Mouse (Mus musculus) kidney, adult 18-20 months (tissue): ENCODE measurements at regions not wholly inside any gene's neighbourhood (a gene's known extent, or its start where the extent isn't known, plus 50 kb on each side); places are given as distances from the start of the nearest gene placed in this dataset.

Source experiments
- DNase-seq: peaks from one replicate; pipeline ENCODE4 v3.0.0; 2021

DNA sequence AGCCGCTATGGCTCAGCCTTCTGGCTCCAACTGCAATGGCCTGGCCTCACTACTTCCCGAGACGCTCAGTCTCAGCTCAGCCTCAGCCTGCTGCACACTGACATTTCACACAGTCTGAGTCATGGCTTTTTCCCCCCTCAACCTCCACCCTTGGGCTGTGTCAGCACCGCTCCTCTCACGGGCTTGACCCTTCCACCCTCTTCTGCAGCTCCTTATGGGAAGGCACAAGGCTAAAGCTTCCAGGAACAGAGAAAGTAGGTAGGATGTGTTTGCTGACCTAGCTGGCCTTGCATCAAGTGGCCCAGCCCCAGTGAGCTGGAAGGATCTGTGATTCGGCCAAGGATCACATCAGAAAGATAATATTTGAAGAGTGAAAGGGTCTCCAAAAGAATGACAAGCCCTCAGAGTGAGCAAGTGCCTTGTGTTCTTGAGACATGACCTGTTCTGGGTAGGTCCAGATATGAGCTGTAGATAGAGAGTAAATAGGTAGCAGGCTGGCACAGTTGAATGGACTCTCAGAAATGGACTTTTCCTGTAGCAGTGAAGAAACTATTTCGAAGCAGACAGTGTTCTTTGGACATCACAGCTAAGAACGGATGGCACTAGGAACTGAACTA lies 192.9 kb upstream of the Usp24 start:
- no peak for DNase-seq

DNA sequence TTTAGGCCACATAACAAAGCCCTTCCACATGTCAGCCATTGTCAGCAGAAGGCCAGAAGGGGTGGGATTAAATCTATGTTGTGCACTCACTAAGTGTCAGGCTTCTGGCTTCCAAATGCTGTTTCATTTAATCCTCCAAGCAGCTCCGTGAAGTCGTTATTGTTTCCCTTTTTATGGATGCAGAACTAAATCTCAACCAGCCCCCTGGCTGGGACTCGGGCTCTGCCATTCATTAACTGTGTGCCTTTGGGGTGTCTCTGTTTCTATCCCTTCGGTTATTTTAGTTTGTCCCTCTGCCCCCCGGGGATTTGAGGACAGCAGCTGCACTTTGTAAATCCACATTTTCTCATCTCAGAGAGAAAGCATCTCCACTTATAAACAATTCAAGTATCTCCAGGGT lies 188.8 kb upstream of the Usp24 start:
- no peak for DNase-seq

DNA sequence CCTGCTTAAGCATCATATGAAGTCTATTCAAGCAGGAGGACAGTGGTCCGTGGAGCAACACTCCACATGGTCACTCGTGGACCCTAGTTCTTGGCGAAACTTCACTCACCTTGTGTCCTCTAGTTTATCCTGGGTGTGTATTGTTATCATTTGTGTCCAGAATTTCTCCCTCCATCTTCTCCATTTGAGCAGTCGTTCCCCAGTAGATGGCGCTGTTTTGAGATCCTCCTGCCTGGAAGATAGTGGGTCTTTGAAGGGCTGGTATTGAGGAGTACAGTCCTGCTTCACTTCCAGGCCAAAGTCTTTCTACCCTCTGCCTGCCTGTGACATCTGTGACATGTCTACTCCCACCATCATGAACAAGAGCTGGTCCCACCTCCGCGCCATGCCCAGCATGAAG lies 188.4 kb upstream of the Usp24 start:
- DNase-seq: peak; percentile 38

DNA sequence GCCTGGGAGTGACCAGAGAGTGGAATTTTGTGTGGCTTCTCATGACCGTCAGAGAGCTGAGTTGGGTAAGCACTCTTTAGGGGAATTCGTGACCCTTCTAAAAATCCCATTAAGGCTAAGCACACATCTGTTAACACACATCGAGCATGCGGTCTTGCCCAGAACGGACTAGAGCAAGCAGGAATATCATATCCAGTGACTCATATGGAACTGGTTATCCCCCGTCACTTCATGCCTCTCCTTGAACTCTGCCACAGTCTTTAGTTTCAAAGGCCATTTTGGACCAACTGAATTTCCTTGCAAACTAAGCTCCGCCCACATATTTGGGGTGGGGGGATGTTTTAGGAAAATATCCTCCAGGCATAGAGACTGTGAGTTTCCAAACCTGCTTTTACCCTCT lies 186.7 kb upstream of the Usp24 start:
- no peak for DNase-seq

DNA sequence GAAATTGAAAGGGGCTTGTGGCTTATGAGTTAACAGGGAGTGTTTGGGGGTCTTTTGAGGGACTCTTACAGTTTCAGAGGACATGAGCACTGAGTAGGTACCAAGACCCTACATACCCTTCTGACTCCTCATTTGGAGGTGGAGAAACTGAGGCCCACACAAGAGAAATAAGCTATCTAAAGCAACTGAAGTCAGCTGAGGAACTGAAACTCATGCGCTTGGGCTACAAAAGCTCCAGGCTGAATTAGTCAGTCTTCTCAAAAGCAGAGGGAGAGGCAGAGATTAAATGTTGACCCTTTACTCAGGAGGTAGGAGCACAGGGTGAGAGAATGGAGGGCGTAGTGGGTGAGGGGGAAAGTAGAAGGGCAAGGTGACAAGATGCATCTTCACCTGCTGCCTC lies 186.2 kb upstream of the Usp24 start:
- no peak for DNase-seq

DNA sequence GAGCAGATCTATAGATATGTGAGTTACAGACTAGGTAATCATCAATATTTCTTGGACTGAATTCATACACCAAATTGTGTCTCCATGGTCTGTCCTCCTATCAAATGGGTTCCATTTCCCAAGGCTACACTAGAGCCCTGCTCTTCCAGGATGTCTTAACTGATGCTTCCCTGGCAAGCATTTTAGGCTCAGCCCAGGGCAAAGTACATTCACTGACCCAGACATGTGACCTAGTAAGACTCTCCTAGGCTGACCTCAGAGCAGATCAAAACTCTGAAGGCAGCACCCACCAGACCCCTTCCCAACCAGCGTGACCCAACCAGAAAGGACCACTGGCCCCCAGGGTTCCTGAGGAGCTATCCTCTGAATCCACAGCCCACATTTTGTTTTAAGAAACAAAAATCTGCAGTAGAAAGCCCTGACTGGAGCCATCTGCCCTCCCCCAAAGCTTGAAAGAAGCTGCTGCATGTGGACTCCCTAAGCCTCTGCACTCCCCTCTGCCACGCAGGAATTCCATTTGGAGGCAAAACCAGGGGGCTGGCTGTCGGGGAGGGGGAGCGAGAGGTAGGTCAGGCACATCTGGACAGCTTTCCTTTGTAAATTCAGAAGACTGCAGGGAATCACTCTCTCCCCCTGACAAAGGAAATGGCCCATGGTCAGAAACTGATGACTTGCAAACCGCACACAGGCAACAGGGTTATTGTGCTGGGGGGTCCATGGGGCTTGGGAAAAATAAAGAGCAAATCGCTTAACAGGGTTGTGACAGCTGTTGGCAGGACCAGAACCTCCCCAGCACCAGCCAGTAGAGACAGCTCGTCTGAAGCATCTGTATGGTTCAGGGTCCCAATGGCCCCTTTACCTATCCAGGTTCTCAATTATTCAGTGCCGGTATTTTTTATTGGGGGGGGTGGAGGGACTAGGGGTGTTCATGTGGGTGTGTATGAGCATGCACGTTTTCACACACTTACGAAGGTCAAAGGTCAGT lies 182.0 kb upstream of the Usp24 start:
- peak; percentile 40 for DNase-seq

DNA sequence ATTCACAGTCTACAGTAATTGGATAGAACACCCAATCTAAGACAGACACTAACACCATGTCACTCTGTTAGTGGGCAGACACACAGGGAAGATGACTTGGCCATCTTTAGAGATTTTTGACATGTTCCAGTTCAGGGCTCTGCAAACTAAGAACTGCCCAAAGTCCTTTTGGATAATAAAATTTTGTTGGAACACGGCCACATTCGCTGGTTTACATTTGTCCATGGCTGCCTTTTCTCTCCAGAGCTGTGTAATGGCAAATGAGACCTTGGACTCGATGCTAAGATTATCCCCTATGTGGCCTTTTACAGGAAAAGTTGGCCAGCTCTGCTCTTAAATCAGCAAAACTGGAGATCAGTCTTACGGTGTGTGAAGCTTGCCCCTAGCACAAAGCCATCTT lies 173.3 kb upstream of the Usp24 start:
- DNase-seq: no peak

DNA sequence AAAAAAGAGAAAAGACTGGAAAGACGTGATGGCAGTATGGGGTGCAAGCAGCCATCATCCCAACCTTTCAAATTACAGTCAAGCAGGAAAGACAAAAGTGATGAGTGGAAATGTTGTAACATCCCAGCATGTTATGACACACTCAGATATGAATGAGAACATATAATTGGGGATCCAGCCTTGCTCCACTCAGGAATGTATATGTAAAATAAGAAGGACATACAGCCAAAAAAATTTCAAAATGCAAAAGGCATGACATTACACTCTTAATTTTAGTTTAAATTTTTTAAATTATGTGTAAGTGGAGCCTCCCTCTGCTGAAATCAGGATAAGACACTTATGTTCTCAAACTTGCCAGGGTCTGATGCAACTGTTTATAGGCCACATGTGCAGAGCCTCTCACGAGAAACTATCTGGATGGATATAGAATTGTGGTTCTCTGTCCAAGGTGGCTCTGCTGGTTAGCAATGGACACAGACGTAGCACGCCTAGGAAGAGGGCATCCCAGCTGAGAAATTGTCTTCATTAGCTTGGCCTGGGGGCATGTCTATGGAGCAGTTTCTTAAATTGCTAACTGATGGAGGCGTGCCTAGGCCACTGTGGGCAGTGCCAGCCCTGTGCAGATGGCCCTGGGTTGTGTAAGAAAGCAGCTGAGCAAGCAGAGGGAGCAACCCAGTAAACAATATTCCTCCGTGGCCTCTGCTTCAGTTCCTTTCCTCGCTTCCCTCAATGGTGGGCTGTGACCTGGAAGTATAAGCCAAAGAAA lies 171.5 kb upstream of the Usp24 start:
- no peak for DNase-seq

DNA sequence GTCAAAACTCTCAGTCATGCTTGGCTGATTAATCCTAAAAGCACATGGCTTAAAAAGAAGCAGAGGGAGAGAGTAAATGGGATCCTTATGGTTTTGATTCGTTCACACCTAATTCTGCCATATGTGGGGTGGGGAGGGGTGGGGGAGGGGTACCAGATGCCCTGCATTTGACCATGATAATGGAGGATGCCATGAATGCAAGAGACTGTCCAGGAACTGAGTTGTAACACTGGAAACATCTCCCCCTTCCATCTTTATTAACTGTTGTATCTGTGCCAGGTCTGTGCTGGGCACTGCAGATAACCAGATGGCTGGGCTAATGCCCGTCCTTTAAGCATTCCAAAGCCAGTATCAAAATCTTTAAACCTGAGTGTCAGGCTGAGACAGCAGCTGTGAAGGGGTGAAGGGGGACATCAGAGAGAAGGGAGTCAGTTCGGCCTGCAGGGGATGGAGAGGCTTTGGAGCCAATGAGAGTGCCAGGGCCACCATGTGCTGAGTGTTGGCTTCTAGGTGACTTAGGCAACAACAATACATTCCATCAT lies 169.0 kb upstream of the Usp24 start:
- no peak for DNase-seq

DNA sequence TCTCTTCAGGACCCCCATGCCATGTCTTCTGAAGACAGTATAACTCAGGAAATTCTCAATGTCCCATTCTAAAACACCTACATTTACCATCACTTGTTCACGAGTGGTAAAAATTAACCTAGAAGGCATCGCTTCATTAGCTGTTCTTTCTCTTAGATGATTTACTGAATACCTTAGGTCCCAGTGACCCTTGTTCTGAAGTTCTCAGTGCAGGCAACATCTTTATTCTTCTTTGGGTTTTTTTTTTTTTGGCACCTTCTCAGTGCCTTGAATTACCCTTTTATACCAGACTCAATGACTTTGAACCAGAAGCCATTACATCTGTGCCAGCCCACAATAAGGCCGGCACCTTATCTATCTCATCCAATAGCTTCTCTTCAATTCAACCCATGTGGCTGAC lies 167.1 kb upstream of the Usp24 start:
- DNase-seq: no peak

DNA sequence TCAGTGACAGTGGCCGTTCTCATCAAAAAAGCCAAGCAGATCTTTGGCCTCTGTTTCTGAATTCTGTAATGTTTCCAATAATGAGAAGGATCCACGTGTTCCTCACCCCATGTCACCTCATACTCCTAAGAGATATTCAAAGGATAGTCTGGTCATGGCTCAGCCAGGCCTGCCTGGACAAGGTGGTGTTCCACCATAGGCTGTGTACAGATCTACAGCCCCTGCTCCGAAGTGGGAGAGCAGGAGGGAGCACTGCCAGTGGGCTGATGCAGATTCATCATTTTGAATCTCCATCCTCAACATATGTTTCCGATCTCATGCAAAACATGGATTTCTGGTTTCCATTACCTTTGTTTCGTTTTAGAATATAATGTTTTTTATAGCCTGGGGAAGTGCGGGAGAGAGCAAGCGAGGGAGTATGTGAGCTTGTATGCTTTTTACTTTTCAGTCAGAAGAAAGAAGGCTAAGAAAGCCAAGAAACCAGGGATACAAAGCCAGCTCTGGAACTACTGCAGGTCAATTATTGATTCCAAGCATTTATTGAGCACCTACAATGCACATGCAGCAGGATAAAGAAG lies 166.5 kb upstream of the Usp24 start:
- DNase-seq: no peak

DNA sequence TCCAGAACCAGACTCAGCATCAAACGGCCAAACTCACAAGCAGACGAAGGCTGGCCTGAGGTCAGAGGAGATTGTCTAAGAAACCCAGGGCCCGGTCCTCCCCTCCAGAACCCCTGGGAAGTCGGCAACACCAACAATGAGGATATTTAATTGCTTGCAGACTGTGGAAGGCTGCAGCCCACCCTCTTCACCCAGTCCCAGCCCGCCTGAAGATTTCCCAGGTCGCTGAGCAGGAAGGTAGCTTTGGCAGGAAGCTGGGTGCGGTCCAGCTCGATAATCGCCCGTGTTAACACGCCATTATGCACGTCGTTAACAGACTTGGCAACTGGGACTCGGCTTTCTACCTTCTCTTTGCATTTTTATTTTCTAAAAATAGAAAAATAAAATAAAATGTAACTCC lies 165.2 kb upstream of the Usp24 start:
- DNase-seq: peak; percentile 35

DNA sequence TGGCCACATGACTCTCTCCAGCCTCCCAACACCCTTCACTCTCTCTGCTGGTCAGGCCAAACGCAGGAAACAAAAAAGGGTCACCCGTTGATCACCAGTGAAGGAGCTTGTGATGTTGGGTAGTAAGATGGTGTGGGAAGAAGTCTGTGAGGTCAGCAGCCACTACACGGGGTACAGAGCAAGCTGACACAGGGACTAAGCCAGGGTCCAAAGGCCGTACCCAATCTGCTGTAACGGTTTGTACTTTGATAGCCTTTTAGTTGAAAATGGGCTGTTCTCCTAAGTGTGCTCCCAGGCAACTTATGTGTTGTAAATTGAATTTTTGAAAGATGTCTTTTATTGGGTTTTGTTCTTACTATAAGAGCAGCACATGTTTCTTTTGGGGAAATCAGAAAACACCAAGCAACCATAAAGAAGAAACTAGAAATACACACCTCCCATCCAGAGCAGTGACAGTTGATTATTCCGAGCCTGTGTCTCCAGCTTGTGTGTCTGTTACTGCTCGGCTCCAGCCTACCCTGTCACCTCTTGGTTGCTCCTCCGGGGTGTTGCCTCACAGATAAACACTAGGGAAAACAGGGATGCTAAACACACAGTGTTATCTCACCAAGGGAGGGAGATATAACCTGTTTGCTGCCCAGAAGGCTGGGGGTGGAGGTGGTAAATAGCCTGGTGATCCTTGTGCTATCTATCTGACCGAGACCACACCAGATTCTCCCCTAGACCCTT lies 158.4 kb upstream of the Usp24 start:
- peak; percentile 40 for DNase-seq

DNA sequence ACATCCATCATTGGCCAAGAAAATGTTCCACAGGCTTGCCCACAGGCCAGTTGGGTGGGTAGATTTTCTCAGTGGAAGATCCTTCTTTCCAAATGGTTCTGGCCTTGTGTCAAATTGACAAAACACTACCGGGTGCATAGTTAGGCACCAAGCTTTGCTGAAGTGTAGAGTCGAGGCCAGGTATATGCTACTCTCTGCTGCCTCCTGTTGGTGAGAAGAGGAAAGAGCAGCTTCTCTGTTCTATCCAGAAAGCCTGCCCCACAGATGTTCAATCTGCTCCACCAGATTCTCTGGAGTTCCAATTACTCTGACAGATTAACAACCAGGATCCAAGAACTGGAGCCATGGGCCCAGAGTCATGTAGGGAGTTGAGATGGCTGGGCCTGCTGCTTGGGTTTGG lies 154.4 kb upstream of the Usp24 start:
- DNase-seq: no peak

DNA sequence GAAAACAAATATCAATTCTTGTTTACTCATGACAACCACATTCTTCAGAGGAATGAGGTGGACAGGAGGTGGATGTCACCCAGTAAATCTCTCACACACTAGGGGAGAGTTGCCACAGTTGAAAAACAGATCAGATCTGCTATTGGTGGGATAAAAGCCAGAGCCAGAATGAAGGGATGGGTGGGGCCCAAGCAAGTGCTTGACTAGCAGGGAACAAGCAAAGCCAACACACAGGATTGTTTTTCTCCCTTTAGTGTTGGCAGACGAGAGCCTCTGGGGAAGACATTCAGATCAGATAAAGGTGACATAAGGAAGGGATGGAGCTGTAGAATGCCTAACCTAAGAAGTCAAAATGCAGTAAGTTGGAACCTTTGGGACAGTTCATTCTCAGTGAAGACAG lies 153.5 kb upstream of the Usp24 start:
- DNase-seq: no peak

DNA sequence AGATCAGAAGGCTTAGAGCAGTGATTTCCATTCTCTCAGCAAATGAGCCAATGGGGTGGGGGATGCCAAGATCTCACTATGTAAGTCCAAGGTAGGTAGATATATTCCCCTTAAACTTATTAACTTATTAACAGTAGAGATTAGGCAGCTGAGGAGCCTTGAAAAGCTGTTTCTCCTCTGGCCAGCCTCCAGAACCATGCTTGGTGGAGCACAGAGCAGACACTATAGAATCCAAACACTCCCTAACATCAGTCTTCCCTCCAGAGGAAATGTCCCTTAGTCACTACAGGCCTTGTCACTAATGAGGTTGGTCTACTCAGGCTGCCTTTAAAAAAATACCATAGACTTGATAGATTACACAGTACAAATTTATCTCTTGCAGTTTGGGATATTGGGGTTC lies 152.8 kb upstream of the Usp24 start:
- no peak for DNase-seq

DNA sequence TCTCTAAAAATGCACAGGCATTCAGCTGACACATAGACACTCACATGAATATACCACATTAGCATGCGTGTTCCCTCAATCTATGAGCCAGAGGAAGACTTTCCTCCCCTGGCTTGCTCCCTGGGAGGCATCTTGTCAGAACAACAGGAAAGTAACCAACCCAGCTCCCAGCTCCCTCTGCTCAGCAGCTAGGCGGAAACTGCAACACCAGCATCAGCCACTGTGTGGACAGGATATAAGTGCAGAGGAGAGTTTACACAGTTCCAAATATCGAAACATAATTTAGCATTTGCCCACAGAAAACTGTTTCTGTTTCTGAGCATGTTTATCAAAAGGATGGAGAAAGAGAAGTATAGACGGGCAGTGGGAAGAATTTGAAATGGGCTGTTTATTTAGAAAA lies 148.3 kb upstream of the Usp24 start:
- no peak for DNase-seq

DNA sequence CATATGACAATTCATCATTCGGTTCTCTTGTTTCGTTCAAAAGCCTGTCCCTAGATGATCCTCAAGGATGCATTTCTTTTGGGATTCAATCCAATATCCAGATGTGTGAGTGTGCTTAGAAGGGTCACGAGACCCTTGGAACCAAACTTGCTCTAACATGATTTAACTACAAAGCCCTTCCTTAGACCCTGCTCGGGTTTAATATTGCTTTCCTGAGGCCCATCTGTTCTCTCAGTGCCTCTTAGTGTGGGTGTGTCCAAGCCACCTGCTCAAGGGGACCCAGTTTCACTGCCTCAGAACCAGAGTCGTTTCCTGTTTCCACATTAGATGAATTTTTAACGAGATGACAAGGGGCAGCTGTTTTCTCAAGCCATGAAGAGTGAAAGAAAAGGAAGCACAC lies 147.3 kb upstream of the Usp24 start:
- DNase-seq: no peak

DNA sequence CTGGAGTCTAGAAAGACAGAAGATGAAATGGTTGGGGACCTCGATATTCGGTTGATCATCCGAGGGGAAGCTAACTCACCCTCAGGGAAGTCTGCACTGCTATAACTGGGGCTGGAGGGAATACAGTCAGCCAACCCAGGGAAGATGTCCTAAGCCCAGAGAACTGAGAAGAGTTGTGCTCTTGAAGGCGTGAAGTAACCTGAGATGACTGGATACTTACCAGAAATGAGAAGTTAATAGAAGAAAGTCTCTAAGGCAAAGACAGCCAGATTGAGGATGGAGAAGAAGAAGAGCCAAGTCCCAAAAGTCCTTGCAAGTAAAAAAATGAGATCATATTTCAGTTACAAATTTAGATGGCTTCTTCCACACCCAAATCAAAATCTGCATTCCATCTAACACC lies 146.5 kb upstream of the Usp24 start:
- DNase-seq: no peak

DNA sequence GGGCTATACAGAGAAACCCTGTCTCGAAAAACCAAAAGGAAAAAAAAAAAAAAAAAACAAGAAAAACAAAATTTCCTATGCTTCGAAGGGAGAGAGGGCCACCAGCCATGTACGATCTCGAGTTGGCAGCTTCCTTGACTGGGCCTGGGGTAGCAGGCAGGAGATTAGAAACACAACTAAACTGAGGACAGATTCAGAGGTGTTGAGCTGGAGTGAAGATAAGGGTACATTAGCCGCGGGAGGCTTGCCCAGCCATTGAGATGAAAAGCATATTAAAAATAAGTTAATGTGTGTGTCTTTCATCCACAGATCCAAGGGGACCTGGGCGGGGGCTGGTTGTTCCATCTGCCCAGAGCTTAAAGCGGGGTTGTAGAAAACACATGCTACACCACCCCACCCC lies 145.3 kb upstream of the Usp24 start:
- no peak for DNase-seq

DNA sequence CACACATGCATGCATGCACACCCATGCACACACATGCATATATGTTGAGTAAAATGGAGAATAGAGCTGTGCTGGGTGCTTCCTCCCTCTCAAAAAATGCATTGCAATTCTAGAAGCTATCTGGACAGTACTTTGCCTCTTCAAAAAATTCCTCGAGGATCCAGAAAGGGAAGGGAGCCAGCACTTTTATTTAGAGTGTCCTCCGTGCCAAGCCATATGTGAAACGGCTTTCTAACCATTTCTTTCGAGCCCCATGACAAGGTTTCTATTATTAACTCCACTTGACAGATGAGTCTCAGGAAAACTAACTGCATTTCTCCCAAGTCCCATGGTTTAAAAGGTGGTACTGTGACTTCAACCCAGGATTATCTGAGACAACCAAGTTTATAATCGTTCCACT lies 140.7 kb upstream of the Usp24 start:
- DNase-seq: no peak

DNA sequence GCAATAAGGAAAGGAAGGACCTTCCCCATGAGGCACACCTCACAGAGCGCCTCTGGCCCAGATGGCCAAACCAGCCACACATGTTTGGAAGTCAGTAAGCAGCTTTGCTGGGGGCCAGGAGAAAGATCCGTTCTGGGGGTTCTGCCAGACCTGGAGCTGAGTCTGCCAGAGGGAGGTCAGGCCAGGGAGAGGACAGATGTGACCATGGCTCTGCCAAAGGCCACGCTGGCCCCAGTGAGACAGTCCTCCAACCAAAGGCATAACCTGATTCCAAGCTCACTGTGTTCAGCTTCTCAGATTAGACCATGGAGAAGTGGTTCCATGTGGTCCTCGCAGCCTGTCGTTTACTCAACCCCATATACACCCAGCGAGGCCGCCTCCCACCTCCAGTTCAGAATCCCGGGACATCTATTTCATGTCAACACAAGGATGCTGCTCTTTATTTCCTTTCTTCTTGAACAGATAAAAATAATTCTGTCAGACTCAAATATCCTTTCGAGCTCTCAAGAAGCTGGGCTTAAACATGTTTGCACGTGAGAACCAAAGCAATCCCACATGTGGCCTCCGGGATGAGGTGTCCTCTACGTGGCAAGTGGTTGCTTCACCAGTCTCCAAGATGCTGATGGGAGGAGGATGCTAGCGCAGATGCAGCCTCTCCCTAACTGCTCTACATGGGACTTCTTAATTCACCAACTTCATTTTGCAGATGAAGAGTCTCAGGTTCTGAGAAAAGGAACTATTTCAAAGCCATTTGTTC lies 130.1 kb upstream of the Usp24 start:
- no peak for DNase-seq
